In genomic region chr14:32772791-32773190, GRCm38 (mm10) we compare ENCODE assay signal across 8 mouse cellular contexts. TPM values are rescaled to one million over a fixed set of nuclear protein-coding genes. Genes with fewer than 3 reads are reported as not detected.
DNase-seq lines count a peak whose midpoint lies in the region; ATAC-seq and TF ChIP-seq lines count a peak whose summit lies in the region.
"Had no signal": no experiment of that assay in that cellular context is flagged by ENCODE, and none has a peak within 500 bp of the region (broad histone marks: within the 10 kb centered on the region; RNA-seq: fewer than 3 reads in every experiment).

No protein-coding gene starts in this region.

- H3K4me2 ChIP-seq in kidney, embryonic 16.5 days (replicated peaks; ENCODE audit: low read depth, low read length): no peak overlapping the region
- H3K4me2 ChIP-seq in stomach, postnatal 0 days (replicated peaks; ENCODE audit: low read depth): no peak overlapping the region
- H3K4me2 ChIP-seq: lung, embryonic 15.5 days had no signal

- WGBS in kidney, adult 2 months: 67% methylated on average over 3 of the region's 3 CpGs
- WGBS in kidney, embryonic 16.5 days: 70% methylated on average over 3 of the region's 3 CpGs
- WGBS in stomach, postnatal 0 days: 46% methylated on average over 3 of the region's 3 CpGs

- peak; percentile 26; the same call in 1 of the 2 replicates for TF ChIP-seq CTCF in kidney, adult 2 months (conservative IDR thresholded peaks at IDR 0.05; ENCODE audit: insufficient read depth, insufficient read length, low read depth, low read length)
- TF ChIP-seq CTCF in stomach, postnatal 0 days (IDR thresholded peaks at IDR 0.05; ENCODE audit: low read depth): peak; percentile 71

- no peaks in the 10 kb centered on the region for H3K4me1 ChIP-seq in kidney, adult 2 months (ENCODE audit: control insufficient read depth, insufficient read depth, low read length)
- H3K4me1 ChIP-seq in kidney, embryonic 16.5 days (ENCODE audit: insufficient read depth, low read length): no peaks in the 10 kb centered on the region
- H3K4me1 ChIP-seq in stomach, postnatal 0 days (replicated peaks; ENCODE audit: control insufficient read depth, insufficient read depth): no peaks in the 10 kb centered on the region
- H3K4me1 ChIP-seq: lung, embryonic 15.5 days had no signal

- peak; percentile 29 for DNase-seq in kidney, adult 2 months
- DNase-seq in A20 (ENCODE audit: low read depth, low spot score): peak; percentile 33
- DNase-seq in adrenal gland, adult 18-20 months (ENCODE audit: low spot score in 2 of 2): peak; percentile 39 to 52
- DNase-seq in kidney, postnatal 10 days: peak; percentile 68
- peak; percentile 18 for DNase-seq in stomach, postnatal 0 days (ENCODE audit: low spot score)
- DNase-seq in neural tube, embryonic 10.5 days (ENCODE audit: extremely low spot score, low spot score): no peak

- H3K27ac ChIP-seq in kidney, adult 2 months (ENCODE audit: insufficient read depth, low read depth, low read length): no peak overlapping the region
- no peak overlapping the region for H3K27ac ChIP-seq in kidney, embryonic 16.5 days (ENCODE audit: low read length)
- H3K27ac ChIP-seq in stomach, postnatal 0 days (replicated peaks): no peak overlapping the region
- H3K27ac ChIP-seq: lung, embryonic 15.5 days had no signal

- H3K9me3 ChIP-seq in kidney, embryonic 16.5 days (ENCODE audit: low read length): no peaks in the 10 kb centered on the region
- H3K9me3 ChIP-seq in stomach, postnatal 0 days (ENCODE audit: control insufficient read depth, low read length): no peaks in the 10 kb centered on the region
- H3K9me3 ChIP-seq: lung, embryonic 15.5 days had no signal

- H3K36me3 ChIP-seq in kidney, adult 2 months (ENCODE audit: control insufficient read depth, insufficient read depth, low read length): no peaks in the 10 kb centered on the region
- H3K36me3 ChIP-seq in kidney, embryonic 16.5 days (ENCODE audit: insufficient read depth, low read length): no peaks in the 10 kb centered on the region
- H3K36me3 ChIP-seq in stomach, postnatal 0 days (ENCODE audit: control insufficient read depth, insufficient read depth, low read length): no peaks in the 10 kb centered on the region
- H3K36me3 ChIP-seq: lung, embryonic 15.5 days had no signal

- no peak for TF ChIP-seq POLR2A in kidney, adult 2 months (IDR thresholded peaks at IDR 0.05; ENCODE audit: low read depth, low read length)

- ATAC-seq in kidney, embryonic 16.5 days (ENCODE audit: low FRiP score, low TSS enrichment): no peak
- ATAC-seq in stomach, postnatal 0 days (ENCODE audit: low FRiP score, low TSS enrichment): no peak

- H3K27me3 ChIP-seq in kidney, adult 2 months (replicated peaks; ENCODE audit: control insufficient read depth, insufficient read depth, low read length): no peaks in the 10 kb centered on the region
- H3K27me3 ChIP-seq in kidney, embryonic 16.5 days (ENCODE audit: insufficient read depth, low read length): no peaks in the 10 kb centered on the region
- no peaks in the 10 kb centered on the region for H3K27me3 ChIP-seq in stomach, postnatal 0 days (ENCODE audit: control insufficient read depth, insufficient read depth, low read length)
- H3K27me3 ChIP-seq: lung, embryonic 15.5 days had no signal

- no peak overlapping the region for H3K4me3 ChIP-seq in kidney, adult 2 months (ENCODE audit: insufficient read depth, low read depth, low read length)
- H3K4me3 ChIP-seq in kidney, embryonic 16.5 days (ENCODE audit: low read length): no peak overlapping the region
- no peak overlapping the region for H3K4me3 ChIP-seq in stomach, postnatal 0 days (ENCODE audit: low read depth, low read length)
- H3K4me3 ChIP-seq: lung, embryonic 15.5 days had no signal

- H3K9ac ChIP-seq in kidney, embryonic 16.5 days (replicated peaks; ENCODE audit: low read length): no peak overlapping the region
- no peak overlapping the region for H3K9ac ChIP-seq in stomach, postnatal 0 days (ENCODE audit: low read length)
- H3K9ac ChIP-seq: lung, embryonic 15.5 days had no signal

- no peak for TF ChIP-seq EP300 in stomach, postnatal 0 days (optimal IDR thresholded peaks at IDR 0.05)

RNA-seq across cellular contexts. Expression of gene Tmem273, which starts 13.0 kb away (rescaled TPM):
- polyA plus RNA-seq in kidney, adult 2 months (2012; rRNA removed): 0.84 and 1.0 TPM in 2 replicates
- polyA plus RNA-seq in kidney, embryonic 16.5 days (2015; fragmentation: Nextera tagmentation; extraction: Ambion mirVana): 0.69 and 0.95 TPM in 2 replicates
- 1 to 10 TPM; 2.2 to 2.3 TPM for total RNA-seq in adrenal gland, adult 18-20 months (2021)
- 0.55 and 0.75 TPM in 2 replicates for polyA plus RNA-seq in stomach, postnatal 0 days (2015; fragmentation: Nextera tagmentation; extraction: Ambion mirVana)
